Mouse (Mus musculus) thymus, postnatal 25 days (tissue): Measurements from ENCODE around the gene Guk1.
"Not testable (repeated sequence)": the region's sequence is repeated elsewhere in the genome, so short reads cannot be mapped to it uniquely, and the experiment has no call there.

Experiments
- DNase-seq: peaks from one replicate; pipeline ENCODE4 v3.0.0; 2022

The Guk1 gene

DNA sequence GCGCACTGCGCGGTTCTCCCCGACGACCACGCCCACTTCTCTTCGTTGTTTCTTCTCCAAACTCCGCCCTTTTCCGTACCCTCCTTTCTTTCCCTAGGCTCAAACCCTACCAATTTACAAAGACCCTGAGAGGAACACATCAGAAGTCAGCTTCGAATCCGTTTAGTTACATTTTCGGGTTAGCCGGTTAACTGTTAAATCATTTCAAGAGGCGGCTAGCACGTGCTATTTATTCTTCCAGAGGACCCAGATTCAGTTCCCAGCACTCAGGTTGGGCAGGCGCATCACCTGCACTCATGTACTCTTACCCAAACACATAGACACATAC is at the start of gene Guk1:
Gene Guk1, minus strand, starts transcription at position 154 of the 328 bp plus-strand sequence.
- no peak for DNase-seq

DNA sequence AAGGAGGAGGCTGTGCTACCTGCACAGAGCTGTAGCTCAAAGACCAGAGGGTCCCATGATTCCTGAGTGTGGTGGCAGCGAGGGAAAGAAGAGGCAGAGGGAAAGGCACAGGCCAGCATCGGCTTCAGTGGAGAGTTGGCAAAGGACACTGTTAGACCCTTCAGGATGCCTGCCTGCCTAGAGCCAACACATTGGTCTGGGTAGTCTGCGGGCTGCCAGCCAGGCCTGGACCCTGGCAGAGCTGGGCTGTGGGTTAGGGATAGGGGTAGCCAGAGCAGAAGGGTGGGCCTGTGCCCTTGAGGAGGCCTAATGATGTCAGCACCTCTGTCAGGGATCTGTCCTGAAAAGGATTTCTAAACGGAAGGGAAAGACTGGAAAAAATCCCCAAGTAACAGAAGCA is 47.8 kb upstream of the Guk1 start:
- no peak for DNase-seq

DNA sequence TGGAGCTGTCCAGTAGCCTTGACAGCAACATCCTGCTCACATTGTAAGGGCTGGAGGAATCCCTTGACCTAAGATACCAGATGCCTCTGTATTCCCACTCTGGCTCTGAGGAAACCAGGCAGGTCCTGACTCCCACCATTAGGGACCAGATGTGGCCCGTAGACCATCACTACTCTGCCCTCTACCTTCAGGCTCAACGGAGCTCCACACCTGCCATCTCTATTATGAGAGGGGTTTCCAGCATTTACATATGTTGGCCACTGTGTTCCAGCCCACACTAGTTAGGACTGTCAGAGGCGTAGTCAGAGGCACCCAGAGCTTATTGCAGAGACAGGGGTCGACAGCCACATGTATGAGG is 47.4 kb upstream of the Guk1 start:
- DNase-seq = no peak

DNA sequence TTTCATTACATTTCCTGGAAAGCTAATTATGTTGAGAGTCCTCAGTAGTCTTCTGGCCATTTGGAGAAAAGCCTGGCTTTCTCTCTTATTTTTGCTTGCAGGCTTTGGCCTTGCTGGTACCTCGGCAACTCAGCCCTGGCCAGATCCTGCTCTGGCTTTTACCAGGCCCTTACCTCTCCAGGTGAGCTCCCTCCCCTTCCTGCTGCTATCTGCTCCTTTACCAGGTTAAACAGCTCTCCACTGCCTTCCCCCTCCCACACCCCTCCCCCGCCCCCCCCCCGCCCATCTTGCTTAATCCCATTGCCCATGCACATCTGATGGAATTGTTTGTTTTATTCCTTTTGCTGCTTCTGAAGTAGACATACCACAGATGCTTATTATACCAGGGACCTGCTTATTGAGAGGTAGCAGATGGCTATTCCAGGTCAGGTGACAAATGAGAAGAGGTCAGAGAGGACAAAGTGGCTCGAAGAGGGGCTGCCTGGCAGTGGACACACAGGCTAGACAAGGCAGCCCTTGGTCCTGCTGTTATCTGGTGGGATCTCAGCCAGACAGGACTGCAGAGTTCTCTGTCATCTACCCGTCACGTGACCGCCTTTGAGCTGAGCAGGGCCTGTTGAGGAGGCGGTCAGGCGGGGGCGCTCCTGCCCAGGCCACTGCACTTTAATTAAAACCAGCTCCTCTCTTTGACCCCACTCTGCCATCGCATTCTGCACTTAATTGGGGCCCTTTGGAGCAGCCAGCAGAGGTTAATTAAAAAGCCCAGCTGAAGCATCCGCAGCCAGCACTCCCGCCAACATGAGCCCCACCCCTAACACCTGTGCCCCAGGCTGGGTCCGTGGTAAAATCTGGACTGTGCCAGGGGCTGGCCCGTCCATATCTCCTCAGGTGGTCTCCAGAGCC is 46.8 kb upstream of the Guk1 start:
- DNase-seq = peak; percentile 25

DNA sequence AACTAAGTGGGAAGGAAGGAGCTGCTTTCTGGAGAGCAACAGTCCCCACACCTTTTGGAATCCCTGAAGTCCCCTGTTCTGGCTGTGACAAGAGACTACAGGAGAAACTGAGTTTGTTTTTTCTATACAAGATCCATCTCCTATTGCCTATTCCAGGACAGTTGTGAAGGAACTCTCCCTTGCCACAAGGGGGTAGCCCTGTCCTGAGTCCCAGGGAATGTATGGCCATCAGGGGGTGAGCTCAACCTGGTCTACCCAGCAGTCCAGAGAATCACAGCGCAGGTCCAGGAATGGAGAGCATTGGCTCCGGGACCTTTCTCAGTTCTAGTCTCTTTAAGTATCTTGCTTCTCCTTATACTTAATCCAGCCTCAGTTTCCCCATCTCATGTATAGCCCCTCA is 40.8 kb upstream of the Guk1 start:
- DNase-seq = no peak

DNA sequence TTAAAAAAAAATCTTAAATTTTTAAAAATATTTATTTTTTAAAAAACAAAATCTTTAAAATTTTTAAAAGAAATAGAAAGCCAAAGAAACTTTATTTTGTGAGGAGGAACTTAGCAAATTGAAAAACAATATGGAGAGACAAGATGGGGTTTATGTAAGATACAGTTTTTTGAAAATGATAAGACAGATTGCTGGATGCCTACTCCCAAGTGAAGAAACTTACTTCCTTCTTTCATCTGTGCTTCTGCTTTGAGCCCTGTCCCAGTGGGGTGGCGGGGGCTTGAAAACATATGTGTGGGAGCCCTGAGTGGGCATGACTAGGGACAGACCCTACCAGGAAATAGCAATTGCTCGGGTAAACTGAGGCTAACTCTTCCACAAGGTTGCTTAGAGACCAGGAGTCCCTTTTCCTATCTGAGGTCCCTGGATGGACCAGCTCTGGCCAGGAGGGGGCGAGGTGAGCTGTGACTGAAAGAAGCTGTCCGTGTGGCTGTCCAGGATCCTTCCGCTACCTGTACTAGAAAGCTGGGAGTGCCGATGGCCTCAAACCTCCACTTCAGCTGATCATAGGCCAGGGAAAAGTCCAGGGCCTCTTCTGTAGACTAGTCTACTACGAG is 38.2 kb upstream of the Guk1 start:
- peak; percentile 57 for DNase-seq

DNA sequence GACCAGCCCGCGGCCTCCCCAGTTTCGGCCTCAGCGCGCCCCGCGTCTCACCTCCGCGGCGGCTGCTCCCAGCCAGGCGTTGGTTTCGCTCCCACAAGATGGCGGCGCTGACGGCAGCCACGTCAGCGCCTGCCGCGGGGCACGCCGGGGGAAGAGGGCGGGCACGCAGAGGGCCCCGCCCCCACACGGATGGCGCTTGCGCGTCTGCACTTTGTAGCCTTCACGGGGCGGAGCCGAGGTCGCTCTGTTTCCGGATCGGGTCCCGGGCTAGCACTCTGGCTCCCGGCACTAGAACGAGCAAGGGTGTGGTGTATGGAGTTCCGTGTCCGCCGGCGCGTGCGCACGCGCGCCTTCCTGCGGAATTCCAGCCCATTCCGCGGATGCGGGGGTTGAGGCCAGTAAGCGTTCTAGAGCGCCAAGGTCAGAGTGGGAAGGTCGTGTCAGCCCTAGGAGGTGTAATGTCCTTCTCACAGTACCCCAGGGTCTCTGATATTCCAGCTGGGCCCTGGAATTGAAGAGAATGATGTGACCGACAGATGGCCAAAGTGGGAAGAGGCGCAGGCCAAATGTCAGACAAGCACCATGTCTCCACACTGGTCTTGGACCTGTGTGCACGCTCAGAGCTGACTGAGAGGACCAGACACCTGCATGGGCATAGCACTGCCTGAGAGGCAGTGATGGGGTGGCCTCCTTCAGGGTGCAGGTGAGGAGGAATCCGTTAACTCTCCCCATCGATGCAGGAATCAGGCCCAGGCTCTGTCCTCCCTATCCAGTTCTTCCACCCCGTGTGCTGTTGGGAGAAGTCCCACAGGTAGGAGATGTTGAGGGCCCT is 36.3 kb upstream of the Guk1 start, which contains the start of gene Arf1:
Gene Arf1, minus strand, starts transcription at position 149 of the 832 bp plus-strand sequence.
- DNase-seq = peak; percentile 98

DNA sequence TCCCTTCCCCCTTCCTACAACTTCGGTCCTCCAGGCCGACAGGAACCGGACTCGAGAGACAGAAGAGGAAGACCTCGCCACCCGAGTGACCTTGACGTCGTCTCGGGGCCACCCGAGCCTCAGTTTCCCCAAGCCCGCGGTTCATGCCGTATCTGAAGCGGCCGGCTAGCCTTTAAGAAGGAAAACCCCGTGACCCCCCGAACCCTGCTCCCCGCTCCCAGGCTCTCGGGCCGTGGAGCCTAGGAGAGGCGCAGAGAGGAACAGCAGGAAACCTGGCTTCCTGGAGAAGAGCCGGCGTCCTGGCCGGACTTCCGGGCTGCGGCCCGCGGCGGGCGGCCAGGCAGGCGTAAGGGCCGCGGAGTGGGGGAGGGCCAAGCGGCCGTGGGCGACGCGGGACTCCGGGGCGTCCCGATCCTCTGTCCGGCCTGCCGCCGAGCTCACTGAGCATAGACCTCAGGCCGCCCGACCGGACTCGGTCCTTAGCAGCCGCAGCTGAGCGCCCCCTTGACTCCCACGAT is 35.7 kb upstream of the Guk1 start:
- no peak for DNase-seq

DNA sequence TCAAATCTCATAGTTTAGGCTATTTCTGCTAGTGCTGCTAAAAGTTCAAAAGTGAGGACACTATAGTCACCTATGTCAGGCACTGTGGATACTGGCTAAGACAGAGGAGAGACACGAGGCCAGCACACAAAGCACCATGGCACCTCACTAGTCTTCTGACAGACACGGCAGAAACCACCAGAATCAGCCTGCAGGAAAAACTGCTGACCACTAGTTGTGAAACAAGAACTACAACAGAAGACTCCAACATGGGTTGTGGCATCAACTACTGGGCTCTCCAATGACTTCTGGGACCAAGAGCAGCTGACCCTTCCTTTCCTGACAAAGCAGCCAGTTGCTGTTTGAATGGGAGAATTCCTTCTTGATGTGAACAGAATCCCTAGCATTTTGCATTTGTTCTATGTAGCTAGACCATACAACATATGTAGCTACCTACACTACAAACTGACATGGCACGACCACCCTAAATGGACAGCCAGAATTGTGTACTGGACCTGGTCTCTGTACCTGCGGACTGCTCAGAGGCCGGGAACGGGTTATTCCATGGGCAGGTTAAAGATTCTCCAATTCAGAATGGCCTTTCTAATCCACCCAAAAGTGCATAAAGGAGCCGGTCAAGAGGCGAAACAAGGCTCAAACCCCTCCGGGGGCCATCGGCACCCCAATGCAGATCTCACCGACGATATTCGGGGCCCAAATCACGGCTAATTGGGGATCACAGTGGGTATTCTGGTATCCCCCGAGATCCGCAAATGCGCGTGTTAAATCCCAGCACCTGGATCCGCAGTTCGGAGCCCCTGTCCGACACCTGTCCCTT is 35.0 kb upstream of the Guk1 start:
- DNase-seq = no peak

DNA sequence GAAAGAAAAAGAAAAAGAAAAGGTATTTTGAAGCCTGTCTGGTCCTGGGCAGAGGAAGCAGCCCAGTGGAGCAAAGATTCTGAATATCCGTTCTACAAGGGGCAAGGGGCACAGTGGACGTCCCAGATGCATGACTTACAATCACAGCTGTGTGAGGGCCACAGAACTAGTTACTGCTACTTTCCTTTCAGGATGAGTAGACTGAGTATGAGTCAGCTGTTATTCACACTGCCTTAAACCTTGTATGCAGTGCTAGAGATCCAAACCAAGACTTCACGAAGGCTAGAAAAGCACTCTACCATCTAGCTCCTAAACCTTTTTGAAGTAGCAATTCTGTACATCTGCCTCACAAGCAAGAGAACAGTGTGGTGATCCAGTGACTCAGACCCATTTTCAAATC is 34.2 kb upstream of the Guk1 start:
- DNase-seq = no peak

DNA sequence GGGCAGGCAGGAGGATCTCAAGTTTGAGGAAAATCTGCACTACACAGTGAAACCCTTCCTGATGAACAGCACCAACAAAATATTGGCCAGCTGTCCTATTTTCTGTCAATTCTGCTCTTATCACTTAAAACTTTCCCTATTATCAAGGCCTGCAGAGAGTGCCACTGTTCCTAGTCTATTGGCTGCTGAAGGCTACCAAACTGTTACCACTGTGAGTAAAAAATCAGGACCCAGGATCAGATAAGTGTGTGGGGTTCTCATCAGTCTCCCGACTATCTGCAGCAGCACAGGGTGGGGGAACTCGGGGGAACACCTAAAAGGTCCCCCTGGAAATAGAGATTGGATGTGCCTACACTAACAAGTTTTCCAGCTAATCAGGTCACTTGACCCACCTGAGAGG is 33.2 kb upstream of the Guk1 start:
- DNase-seq = no peak

DNA sequence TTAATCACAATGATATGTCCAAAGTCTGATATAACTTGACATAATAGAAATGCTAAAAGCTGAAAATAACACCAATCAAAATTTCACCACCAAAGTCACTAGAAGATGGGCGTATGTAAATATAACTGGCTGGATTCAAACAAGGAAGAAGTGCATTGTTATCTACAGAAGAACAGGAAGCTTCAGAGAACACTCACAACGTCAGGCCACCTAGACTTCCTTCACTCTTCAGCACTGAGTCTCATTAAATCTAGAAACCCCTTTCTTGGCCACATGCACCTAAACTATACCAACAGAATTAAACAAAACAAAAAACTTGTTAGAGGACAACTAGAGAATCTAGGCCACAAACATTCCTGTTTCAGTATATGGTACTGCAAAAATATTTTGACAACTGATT is 32.5 kb upstream of the Guk1 start:
- DNase-seq = no peak

DNA sequence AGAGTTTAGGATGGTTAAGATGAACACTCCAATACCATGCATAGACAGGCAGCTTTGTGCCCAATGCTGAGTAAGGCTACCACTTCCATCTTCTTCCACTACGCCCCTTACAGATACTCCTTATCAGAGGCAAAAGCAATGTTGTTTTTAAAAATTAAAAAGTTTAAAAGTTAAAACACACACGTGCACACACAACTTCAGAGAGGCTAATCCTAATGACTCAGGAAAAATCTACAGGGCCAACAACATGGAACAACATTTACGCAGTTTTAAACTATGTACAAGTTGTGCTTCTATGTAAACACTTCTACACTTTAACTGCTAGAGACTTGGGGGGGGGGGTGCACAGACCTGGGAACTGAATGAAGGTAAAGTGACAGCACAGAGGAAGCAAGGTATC is 32.0 kb upstream of the Guk1 start:
- DNase-seq = no peak

DNA sequence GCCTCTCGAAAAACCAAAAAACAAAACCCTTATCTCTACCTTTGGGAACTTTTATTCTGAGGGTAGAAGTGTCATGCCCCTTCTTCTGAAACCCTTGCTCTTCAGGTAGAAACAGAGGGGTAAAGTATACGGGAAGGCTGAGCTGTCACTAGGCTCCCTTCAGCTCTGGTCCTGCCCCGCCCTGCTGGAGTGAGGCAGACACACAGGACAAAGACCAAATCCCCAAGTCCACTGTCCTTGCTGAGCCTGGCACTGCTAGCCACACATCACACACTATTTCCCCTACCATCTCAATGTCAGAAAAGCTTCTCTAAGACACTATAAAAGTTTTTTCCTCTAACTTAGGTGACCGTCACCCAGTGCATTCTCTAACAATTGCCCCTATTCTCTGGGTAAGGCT is 30.3 kb upstream of the Guk1 start:
- DNase-seq = no peak

DNA sequence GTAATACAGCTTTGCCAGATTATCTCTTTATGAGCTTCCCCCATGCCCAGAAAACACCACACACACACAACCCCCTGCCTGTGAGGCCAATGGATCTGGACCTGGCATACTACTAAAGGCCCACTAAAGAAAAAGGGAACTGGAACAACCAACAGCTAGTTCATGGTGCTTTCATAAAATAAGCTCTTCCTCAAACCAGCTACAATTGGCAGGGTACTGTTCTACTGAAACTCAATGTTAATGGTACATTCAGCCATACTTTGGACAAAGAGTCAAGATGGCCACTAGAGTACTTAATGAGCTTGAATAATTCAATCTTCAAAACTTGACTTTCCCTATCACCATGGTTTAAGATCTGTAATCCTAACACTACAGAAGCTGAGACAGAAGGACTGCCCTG is 29.6 kb upstream of the Guk1 start:
- no peak for DNase-seq

DNA sequence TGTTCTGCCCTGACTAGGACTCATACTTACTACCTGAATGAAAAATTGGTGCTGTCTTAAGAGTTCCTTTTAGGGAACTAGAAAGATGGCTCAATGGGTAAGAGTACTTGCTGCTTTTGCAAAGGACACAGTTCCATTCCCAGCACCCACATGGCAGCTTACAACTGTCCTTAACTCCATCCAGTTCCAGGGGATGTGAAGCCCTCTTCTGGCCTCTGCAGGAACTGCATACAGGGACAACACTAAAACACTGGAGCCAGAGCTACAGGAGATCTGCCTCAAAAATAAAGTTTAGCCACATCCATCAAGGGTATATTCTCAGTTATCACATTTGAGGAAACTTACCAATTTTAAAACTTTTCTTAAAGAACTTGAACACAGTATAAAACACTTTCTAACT is 27.1 kb upstream of the Guk1 start:
- peak; percentile 57 for DNase-seq

DNA sequence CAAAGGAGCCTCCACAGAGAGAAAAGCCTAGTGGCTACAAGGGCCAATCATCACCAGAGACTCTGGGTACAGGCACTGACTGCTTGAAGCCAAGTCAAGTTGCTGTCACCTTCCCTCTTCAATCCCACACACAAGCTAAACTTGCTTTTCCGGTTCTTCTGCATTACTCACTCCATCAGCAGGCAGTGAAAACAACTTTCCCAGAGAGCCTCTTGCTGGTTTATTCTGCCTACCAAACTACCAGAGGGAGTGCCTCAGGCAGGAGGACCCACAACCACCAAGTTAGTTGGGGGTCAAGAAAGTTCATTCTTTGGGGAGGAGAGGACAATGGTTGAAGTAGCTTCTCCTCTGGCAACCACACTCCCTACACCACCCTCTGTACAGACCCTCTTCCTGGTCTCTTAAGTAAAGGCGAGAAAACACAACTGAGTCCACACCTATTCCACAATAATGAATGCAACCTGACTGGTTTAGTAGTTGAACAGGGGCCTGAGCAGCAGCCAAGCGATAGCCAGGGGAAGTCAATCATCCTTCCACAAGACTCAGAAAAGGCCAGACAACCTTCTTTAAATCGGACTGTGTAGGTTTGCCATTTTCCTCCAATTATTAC is 26.5 kb upstream of the Guk1 start:
- DNase-seq = no peak

DNA sequence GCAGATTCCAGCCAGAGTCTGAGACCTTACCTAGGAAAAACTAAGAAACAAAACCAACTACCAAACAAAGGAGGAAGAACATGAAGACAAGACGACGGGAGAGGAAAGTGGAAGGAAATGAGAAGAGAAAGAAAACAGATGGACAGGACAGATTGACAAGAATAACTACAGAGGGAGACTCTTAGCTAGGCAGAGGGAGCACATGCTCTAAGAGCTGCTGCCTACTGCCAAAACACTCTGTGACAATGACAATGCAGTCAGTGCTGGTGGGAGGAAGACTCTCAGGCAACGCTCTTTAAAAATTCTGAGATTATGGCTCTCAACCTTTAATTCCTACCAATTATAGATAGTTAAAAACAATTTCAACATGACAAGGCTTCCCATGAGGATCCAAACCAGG is 24.9 kb upstream of the Guk1 start:
- no peak for DNase-seq

DNA sequence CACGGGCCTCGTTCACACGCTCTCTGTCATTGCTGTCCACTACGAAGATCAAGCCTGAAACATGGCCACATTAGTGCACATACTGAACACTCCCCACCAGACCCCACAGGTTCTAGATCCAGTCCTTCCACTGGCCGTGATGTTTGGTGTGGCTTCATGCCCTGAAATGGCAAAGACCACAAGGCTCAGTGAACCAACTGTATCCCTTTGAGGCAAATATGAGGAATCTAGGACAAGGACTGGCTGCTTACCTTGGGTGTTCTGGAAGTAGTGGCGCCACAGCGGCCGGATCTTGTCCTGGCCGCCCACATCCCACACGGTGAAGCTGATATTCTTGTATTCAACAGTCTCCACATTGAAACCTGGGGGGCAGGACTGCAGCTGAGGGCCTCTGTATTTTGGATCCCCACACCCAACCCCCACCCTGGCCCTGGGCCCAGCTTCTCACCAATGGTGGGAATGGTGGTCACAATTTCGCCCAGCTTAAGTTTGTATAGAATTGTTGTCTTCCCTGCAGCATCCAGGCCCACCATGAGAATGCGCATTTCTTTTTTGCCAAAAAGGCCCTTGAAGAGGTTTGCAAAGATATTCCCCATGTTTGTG is 21.0 kb upstream of the Guk1 start:
- DNase-seq = no peak

DNA sequence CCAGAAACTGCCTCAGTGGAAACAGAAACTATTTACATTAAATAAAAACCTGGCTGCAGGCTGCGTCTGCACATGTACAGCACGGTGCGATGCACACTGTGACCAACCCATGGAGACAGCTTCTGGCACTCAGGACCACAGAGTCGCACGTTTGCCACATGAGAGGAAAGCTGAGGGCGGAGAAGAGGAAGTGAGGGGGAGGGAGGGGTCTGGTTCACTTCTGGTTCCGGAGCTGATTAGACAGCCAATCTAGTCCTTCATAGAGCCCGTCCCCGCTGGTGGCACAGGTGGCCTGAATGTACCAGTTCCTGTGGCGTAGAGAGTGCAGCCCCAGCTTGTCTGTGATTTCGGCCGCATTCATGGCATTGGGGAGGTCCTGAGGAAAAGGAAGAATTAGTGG is 20.3 kb upstream of the Guk1 start:
- peak; percentile 57 for DNase-seq

DNA sequence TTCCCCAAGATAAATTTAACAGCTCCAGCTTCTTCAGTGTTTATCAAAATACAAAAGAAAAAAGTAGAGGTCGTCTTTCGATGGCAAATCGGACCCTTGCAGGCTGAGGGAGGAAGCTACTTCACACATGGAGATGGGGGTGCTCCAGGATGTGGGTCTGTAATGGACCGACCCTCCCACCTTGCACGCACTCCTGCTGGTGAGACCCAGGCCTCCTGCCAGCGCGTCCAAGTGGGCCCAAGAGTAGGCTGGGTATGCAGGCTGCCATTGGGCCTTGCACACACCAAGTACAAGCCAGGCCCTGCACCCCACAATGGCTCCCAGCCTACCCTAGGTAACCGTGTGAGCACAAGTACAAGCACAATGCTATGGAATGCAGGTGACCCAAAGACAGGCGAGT is 19.5 kb upstream of the Guk1 start:
- not testable (repeated sequence) for DNase-seq

DNA sequence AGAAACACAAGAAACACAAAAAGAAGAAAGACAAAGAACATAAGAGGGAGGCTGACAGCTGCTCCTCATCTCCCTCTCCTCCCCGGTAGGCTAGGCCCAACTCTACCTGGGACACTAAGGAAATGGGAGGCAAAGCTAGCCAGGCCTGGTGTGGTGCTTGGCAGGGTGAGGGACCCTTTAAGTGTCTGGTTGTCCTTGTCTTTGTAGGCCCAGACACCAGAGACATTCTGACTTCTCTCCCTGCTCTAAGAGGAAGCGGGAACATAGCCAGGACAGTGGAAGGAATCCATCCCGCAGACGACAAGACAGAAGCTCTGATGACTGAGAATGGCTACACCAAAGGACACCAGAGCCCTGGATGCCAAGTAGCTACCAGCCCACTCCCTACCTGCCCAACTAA is 18.0 kb upstream of the Guk1 start:
- DNase-seq = no peak
